Mouse (Mus musculus) ovary, postnatal 10 days (tissue): ENCODE data around the gene Scyl1.
"Not testable (repeated sequence)": the region's sequence is repeated elsewhere in the genome, so short reads cannot be mapped to it uniquely, and the experiment has no call there.

ENCODE experiments used
- DNase-seq: peaks from one replicate; pipeline ENCODE4 v3.0.0; 2022; ENCODE audit warnings: low spot score

Gene Scyl1

DNA sequence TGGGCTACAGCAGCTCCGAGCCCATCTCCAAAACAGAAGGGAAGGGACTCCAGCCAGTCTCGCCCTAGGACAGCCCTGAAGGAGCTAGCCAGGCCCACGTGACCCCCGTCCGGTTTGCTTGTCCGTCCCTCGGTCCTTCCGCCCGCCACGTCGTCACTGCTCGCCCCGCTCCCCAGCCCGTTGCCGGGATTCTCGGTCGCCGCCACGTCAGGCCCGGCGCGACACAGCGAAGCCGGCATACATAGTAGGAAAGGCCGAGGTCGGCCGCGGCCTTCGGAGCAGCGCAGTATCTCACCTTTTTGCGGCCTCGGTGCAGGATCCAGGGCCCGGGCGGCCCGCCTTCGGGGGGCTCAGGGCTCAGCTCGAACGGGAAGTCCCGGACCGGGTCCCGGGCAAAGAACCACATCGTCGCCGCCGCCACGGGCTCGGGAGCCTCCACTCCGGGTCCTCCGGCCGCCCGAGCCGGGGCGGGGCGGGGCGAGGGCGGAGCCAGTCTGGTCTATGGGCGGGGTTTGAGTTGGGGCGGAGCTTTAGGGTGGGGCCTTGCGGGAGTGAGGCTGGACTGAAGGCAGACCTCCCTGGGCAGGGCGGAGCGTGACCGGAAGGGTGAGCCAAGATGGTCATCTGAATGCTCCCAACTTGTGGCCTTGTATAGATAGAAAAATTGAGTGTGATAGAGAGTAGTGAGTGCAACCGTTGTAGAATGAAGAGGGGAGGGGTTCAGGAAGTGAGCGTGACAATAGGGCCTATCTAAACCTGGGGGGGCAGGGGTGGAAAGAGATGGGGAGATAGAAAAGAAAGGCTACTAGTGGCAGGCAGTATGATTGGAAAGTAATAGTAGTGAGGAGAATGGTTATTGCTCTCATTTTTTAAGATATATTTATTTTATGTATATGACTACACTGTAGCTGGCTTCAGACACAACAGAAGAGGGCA, at the start of gene Scyl1:
TSS of gene Scyl1 (minus strand) at position 495 of the 936 bp plus-strand sequence.
- peak; percentile 86 for DNase-seq

DNA sequence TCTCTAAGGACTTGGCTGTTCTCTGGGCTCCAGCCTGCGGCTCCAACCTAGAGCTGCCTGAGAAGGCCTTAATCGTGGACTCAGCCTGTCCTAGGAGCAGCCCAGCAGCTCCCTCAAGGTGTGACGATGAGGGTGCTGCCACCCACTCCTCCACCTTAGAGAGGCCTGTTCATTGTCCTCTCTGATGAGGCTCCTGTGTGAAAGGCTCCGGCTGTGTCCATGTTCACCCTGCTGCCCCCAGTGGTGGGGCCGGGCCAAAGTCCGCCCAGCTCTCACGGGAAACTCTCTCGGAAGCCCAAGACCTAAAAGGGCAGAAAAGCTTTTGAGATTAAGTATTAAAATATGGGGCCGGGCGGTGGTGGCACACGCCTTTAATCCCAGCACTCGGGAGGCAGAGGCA, 48.3 kb upstream of the Scyl1 start:
- no peak for DNase-seq

DNA sequence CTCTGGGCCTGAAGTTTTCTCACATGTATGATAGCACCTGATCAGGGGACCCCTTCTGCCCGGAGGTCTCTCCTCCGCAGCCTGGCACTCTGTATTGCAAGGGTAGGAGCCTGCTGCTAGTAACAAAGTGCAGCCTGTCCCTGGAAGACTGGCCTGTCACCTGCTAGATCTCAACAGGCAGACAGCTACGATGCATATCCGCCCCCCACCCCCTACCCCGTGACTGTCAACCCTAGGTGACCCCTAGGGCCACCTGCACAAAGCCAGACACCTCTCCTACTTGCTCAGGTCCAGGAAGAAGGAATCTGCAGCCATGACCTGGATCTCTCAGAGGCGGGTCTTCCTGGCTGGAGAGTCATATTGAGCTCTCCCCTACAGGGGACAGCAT, 47.4 kb upstream of the Scyl1 start:
- no peak for DNase-seq

DNA sequence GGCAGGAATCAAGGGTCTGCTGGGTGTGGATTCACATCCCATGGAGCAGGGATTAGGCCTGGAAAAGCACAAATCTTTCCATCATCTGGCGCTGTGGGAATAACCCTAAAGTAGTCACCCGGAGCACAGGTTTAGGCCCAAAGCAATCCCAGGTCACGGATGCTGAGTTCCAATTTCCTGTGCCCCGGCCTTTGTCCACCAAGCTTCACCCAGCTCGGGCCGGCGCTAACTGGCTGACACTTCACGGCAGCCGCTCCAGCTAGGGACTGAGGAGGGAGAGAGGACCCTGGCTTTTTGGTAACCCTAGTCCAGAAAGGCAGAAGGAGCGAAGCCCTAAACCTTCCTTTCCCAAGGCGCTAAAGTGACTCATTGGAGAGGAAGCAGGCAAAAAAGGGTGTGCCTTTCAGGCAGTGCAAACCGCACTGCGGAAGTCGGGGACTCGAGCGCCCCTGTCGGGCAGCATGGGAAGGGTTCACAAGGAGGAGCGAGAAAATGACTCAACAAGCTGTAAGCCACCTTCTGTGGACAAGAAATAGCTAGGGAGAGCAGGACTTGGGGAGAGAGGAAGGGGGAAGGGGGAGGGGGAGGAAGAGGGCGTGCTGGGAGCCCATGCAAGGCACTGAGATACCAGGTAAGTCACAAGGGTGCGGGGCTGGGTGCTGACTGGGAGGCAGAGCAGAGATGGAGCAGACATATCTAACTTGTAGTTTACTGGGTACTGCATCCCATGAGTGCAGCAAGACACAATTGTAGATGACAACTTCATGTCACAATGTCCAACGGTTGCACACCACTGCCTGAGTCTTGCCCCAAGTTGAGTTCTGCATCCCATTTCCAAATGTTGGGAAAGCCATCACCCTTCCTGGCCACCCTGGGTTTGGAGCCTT, 46.7 kb upstream of the Scyl1 start:
- DNase-seq, result no peak

DNA sequence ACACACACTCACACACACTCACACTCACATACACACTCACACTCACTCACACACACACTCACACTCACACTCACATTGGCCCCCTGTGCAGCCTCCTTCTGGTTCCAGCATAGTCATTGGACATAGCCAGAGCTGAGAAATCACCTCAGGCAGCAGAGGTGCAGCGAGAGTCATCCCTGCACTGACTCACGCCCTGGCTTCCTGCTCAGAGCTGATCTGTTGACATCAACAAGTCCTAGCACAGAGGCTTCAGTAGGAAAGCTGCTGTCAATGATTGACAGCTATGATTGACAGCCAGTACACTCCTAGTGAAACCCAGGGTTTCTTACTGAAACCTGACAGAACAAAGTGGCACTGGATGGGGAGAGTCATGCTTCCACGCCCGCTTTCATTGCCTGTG, 44.7 kb upstream of the Scyl1 start:
- no peak for DNase-seq

- no peak for DNase-seq
Measured at GRCm38 (mm10) chr19:5815010-5815409, 43.8 kb upstream of the Scyl1 start.

GRCm38 (mm10) chr19:5814048-5814447, 42.8 kb upstream of the Scyl1 start:
- not testable (repeated sequence) for DNase-seq

DNA sequence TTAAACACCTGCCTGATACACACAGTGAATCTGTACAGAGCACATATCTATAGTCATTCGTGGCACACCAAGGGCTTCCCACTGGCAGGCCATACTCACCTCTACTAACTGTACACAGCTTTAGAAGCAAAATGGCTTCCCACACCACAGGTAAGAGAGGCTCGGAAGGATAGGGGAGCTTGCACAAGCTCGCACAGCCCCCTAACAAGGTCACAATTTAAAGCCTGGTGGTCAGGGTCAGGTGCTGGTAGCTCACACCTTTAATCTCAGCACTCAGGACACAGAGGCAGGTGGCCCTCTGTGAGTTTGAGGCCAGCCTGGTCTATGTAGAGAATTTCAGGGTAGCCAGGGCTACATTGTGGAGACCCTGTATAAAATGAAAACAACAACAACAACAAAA, 42.3 kb upstream of the Scyl1 start:
- no peak for DNase-seq

DNA sequence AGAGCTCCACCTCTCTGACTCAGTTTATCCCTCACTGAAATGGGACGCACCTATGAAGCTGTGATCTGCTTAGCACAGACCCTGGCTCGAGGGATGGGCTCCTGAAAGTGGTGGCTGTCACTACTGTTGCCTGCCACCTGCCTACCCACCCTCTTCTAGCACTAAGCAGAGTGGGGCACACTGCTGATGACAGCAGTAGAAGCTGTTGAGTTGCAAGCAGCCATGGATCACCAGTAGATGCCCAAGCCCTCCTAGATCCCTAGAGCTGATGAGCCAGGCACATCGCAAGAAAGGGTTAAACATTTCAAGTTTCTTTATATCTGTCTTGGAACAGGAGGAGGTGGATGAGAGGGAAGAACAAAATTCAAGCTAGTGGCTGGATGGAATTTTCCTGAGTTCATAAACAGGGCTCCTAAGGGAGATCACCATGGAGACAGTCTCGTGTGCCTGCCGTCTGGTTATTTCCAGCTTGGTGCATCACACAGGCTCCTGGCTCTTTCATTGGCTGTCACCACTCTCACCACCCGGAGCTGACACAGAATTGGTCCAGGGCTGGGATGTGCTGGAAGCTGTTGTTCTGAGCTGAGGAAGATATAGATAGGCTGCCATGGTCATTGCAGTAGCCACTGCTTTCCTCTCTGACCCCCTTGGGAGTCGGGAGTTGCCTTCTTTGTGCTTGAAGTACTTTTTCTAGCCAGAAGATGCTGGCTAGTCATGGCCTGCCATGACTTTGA, 40.7 kb upstream of the Scyl1 start:
- no peak for DNase-seq

DNA sequence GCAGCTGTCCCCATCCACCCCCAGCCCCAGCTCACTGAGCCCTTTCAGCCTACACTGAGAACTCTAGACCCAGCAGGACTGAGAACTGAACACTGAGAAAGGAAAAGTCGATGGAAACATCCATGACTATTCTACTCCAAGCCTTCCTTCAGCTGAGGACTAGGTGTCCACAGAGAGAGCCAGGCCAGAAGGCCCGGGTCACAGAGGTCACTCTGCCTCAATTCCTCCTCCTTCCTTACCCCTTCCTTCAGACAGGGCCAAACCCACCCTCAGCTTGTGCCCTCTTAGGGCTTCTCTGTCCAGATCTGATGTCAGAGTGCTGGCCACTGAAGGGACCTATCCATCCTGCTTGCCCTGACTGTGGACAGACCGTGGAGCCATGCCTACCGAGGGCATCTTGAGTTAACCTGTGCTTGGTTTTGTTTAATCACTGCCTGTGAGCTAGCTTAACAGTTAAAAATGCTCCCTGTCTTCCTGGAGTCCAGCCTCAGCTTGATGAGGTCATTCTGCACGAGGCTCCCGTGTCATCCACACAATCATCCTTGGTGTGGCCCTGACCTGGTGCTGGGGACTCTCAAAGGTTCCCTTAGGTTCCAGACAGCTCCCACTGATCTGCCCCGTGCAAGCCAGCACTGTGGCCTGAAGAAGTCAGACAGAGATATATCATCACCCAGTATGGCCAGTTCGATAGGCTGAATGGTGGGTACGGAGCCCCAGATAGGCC, 39.8 kb upstream of the Scyl1 start:
- no peak for DNase-seq

DNA sequence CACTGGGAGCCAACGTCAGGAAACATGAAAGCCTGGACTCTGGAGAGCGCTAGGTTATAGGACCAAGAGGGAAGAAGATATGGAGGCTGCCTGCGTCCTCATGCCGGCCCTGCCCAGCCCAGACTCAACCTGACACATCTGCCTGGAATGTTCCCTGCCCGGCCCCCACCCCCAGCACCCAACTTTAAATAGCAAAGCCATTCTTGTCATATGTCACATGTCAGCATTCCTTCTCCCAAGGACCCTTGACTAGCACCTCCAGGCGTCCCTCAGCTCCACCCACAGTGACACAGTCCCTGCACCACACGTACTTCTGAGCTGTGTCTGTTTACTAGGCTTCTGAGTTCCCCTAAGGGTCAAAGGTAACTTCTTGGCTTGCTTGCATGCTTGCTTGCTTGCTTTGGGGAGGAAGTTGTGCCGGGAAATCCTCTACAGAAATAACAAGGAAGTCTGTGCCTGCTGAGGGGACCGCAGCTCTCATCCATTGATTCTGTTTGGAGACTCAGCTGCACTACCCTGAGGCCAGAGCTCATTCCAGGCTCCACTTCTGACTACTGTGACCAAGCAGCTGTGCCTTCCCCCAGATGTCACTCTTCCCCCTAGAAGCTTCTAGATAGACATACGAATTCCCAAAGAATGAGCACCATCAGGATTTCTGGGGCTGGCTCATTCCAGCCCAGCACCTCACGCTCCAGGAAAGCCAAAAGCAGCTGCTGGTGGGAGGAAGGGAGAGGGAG, 39.1 kb upstream of the Scyl1 start:
- DNase-seq, result no peak

DNA sequence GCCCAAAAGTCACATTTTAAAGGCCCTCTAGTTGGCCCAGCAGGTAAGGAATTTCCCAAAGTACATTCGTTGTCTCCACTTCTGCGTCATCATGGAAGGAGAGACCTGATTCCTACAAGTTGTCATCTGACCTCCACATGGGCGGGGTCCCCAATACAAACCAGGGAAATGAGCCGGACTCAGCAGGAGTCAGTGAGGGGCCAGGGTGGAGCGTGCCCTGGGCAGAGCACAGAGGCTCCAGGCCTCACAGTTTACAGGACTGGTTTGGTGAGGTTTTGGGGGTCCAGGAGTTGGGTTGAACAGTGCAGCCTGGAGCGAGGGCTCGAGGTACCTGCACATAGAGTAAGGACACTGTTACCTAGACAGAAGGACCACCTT, 38.5 kb upstream of the Scyl1 start:
- DNase-seq, result no peak

- no peak for DNase-seq
Measured at GRCm38 (mm10) chr19:5808955-5809711, 37.9 kb upstream of the Scyl1 start.

DNA sequence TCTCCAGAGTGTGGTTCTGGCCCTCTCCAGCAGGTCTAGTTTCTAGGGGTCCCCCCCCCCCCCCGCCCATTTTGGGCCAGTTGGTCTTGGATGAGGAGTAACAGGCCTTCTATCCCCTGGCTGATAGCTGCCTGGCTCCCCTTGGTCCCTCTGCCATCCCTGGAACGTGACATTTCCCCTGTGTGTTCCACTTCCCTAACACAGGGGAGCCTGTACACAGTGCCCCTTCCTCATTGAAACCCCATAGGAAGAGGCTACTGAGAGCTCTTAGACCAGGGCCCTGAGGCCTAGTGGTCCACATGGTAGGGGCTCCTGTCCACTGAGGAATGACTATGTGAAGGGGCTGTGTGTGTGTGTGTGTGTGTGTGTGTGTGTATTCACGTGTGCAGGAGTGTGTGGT, 36.5 kb upstream of the Scyl1 start:
- DNase-seq, result no peak

- DNase-seq, result no peak
Measured at GRCm38 (mm10) chr19:5806809-5807205, 35.6 kb upstream of the Scyl1 start.

- DNase-seq, result no peak
Measured at GRCm38 (mm10) chr19:5806051-5806808, 35.0 kb upstream of the Scyl1 start.

DNA sequence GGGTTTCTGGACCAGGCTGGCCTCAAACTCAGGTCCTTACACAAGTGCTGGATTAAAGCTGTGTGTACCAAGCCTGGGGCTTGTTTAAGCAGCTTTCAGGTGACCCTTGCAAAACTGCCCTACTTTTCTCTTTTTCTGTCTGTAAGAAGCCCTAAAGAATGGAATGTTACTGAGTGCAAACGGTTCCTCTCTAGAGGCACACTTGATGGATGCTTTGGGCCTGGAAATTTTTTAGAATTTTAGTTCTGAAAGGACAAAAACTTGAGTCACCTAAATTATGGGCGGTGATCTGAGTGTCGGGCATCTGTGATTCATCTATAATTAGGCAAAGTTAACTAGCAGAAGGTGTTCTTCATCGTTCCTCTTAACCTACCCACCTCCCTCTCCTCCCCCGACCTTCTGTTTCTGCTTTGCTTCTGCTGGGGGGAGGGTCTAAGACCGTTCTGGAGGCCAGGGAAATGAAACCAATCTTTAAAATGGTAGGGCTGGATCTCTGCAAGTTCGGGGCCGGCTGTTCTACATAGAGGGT, 33.2 kb upstream of the Scyl1 start:
- no peak for DNase-seq

GRCm38 (mm10) chr19:5803881-5804279, 32.7 kb upstream of the Scyl1 start:
- no peak for DNase-seq
